ENCODE assay signal across 35 mouse cellular contexts in the genomic region with DNA sequence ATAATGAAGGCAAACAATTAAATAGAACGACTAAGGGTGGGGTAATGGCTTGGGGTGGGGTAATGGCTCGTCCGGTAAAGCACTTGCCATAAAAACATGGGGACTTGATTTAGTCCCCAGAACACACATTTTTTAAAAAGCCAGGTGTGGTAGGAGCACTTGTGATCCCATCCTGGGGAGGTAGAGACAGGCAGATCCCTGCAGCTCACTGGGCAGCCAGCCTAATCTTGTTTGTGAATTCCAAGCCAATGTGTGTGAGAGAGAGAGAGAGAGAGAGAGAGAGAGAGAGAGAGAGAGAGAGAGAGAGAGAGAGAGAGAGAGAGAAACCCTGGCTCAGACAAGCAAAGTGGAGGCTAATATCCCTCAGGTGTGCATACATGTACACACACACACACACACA. TPM values are rescaled to one million over a fixed set of nuclear protein-coding genes. Genes with fewer than 3 reads are reported as not detected.
DNase-seq lines count a peak whose midpoint lies in the region; ATAC-seq and TF ChIP-seq lines count a peak whose summit lies in the region.
"Had no signal": no experiment of that assay in that cellular context is flagged by ENCODE, and none has a peak within 500 bp of the region (broad histone marks: within the 10 kb centered on the region; RNA-seq: fewer than 3 reads in every experiment).

No protein-coding gene starts in this region.

- intact Hi-C loops in heart, postnatal 10 days (cut with DNase I), result no loop called here

- no peaks in the 10 kb centered on the region for H3K36me3 ChIP-seq in heart, embryonic 12.5 days
- H3K36me3 ChIP-seq: embryonic facial prominence, embryonic 15.5 days; G1E; limb, embryonic 10.5 days; liver, embryonic 15.5 days; midbrain, embryonic 15.5 days; neural tube, embryonic 13.5 days had no signal

- no peak for DNase-seq in heart, postnatal 10 days
- peak; percentile 75 for DNase-seq in brain, adult 2 months (ENCODE audit: low read depth, low spot score)
- DNase-seq in cerebellum, adult 2 months, result peak; percentile 49 to 66
- peak; percentile 33 to 69 for DNase-seq in cerebellum, postnatal 25 days
- no peak for DNase-seq in adrenal gland, adult 2 months
- no peak for DNase-seq in lung, adult 18-20 months
- DNase-seq: B cell, adult 2 months; gastrocnemius, postnatal 14 days; heart, adult 2 months; kidney, postnatal 25 days; liver; lung, postnatal 4 days; right cerebral cortex, postnatal 4 days; thymus, postnatal 14 days had no signal

- H3K4me3 ChIP-seq in heart, embryonic 12.5 days, result no peak overlapping the region
- no peak overlapping the region for H3K4me3 ChIP-seq in cerebellum, adult 2 months (replicated peaks; ENCODE audit: insufficient read depth, low read depth, low read length)
- H3K4me3 ChIP-seq: embryonic facial prominence, embryonic 15.5 days; heart, adult 2 months; layer of hippocampus, adult 2 months; limb, embryonic 10.5 days; liver, embryonic 15.5 days; midbrain, embryonic 15.5 days; myocyte; neural tube, embryonic 13.5 days had no signal

- 73% methylated on average over 3 of the region's 3 CpGs for WGBS in heart, embryonic 12.5 days
- 66% methylated on average over 3 of the region's 3 CpGs for WGBS in cerebellum, adult 2 months

- H3K9me3 ChIP-seq in heart, embryonic 12.5 days (replicated peaks), result no peaks in the 10 kb centered on the region
- H3K9me3 ChIP-seq: embryonic facial prominence, embryonic 15.5 days; G1E; limb, embryonic 10.5 days; liver, embryonic 15.5 days; midbrain, embryonic 15.5 days; neural tube, embryonic 13.5 days had no signal

- H3K4me1 ChIP-seq in heart, embryonic 12.5 days (replicated peaks), result peaks cover 24% of the 10 kb centered on the region
- H3K4me1 ChIP-seq in cerebellum, adult 2 months (ENCODE audit: control insufficient read depth, insufficient read depth, low read length), result peaks cover 10% of the 10 kb centered on the region
- H3K4me1 ChIP-seq: embryonic facial prominence, embryonic 15.5 days; limb, embryonic 10.5 days; midbrain, embryonic 15.5 days; neural tube, embryonic 13.5 days had no signal

- no peak overlapping the region for H3K4me2 ChIP-seq in heart, embryonic 12.5 days
- H3K4me2 ChIP-seq: embryonic facial prominence, embryonic 15.5 days; liver, embryonic 15.5 days; midbrain, embryonic 15.5 days; neural tube, embryonic 13.5 days had no signal

- no peak overlapping the region for H3K27ac ChIP-seq in heart, embryonic 12.5 days (ENCODE audit: poor library complexity, severe bottlenecking)
- no peak overlapping the region for H3K27ac ChIP-seq in cerebellum, adult 2 months (ENCODE audit: insufficient read depth, low read length)
- H3K27ac ChIP-seq: embryonic facial prominence, embryonic 15.5 days; hindbrain, postnatal 0 days; layer of hippocampus, adult 2 months; limb, embryonic 10.5 days; liver, embryonic 15.5 days; midbrain, embryonic 15.5 days; neural tube, embryonic 13.5 days had no signal

- 0 out of 2 replicates have a peak overlapping the region, but pooled peaks have one; percentile 13 for H3K9ac ChIP-seq in heart, embryonic 12.5 days
- H3K9ac ChIP-seq: embryonic facial prominence, embryonic 15.5 days; liver, embryonic 15.5 days; midbrain, embryonic 15.5 days; neural tube, embryonic 13.5 days had no signal

- TF ChIP-seq CTCF in cerebellum, adult 2 months (IDR thresholded peaks at IDR 0.05; ENCODE audit: borderline replicate concordance, insufficient read depth, low read depth, low read length), result no peak

- ATAC-seq in heart, embryonic 12.5 days (ENCODE audit: insufficient number of reproducible peaks, low FRiP score), result no peak
- ATAC-seq: forebrain, embryonic 14.5 days; hindbrain, postnatal 0 days; intestine, embryonic 16.5 days; midbrain, embryonic 15.5 days had no signal

- H3K27me3 ChIP-seq in heart, embryonic 12.5 days (replicated peaks), result no peaks in the 10 kb centered on the region
- no peaks in the 10 kb centered on the region for H3K27me3 ChIP-seq in cerebellum, adult 2 months (ENCODE audit: control insufficient read depth, insufficient read depth, low read length)
- H3K27me3 ChIP-seq: CH12.LX; embryonic facial prominence, embryonic 15.5 days; liver, embryonic 15.5 days; midbrain, embryonic 15.5 days; neural tube, embryonic 13.5 days had no signal

- TF ChIP-seq POLR2A in cerebellum, adult 2 months (IDR thresholded peaks at IDR 0.05; ENCODE audit: borderline replicate concordance, insufficient read depth, low read length), result no peak

RNA-seq across cellular contexts. Expression of a gene that starts 9.8 kb away (rescaled TPM):
- polyA plus RNA-seq in heart, embryonic 12.5 days (2016; fragmentation: Nextera tagmentation; extraction: Ambion mirVana), result 0.59 and 0.73 TPM in 2 replicates
- 1 to 10 TPM; 1.8 to 3.2 TPM for total RNA-seq in heart, postnatal 10 days (2021)
- 9.5 and 9.7 TPM in 2 replicates for polyA plus RNA-seq in cerebellum, adult 2 months (2012; rRNA removed)
- total RNA-seq in adrenal gland, adult 2 months (2021), result under 1 TPM; 0.31 to 0.46 TPM
- 0.11 and 0.16 TPM in 2 replicates for polyA plus RNA-seq in adrenal gland, adult 2 months (2012; rRNA removed)
- total RNA-seq: CH12.LX; common myeloid progenitor, adult 5-6 weeks; hematopoietic stem cell, adult 5-6 weeks; megakaryocyte-erythroid progenitor cell, adult 5-6 weeks had no signal
- polyA plus RNA-seq: G1E; kidney, embryonic 14.5 days; limb, embryonic 10.5 days; liver, embryonic 15.5 days had no signal

RNA-seq across cellular contexts. Expression of a gene that starts 53.6 kb away (rescaled TPM):
- polyA plus RNA-seq in heart, embryonic 12.5 days (2016; fragmentation: Nextera tagmentation; extraction: Ambion mirVana), result not detected in 2 replicates
- not detected for total RNA-seq in heart, postnatal 10 days (2021)
- polyA plus RNA-seq in cerebellum, adult 2 months (2012; rRNA removed), result 0.07 and 0.08 TPM in 2 replicates
- total RNA-seq in adrenal gland, adult 2 months (2021), result under 1 TPM in 1 of 2 experiments, not detected in 1; 0.09 TPM
- 0.10 and 0.18 TPM in 2 replicates for polyA plus RNA-seq in adrenal gland, adult 2 months (2012; rRNA removed)
- total RNA-seq: adrenal gland, postnatal 14 days; CH12.LX; common myeloid progenitor, adult 5-6 weeks; gastrocnemius, postnatal 14 days; heart, adult 2 months; hematopoietic stem cell, adult 5-6 weeks; layer of hippocampus, adult 2 months; layer of hippocampus, postnatal 25 days; megakaryocyte-erythroid progenitor cell, adult 5-6 weeks had no signal
- polyA plus RNA-seq: forebrain, embryonic 14.5 days; G1E; heart, adult 2 months; intestine, embryonic 16.5 days; kidney, embryonic 14.5 days; liver, embryonic 15.5 days; lung, embryonic 16.5 days; myocyte; stomach, embryonic 14.5 days had no signal

Comparison
In these comparisons a context has a peak if more than half of its experiments do, and no peak if none do; other contexts are left out.
1. DNase-seq: peak in brain, adult 2 months (single experiment), cerebellum, adult 2 months (2 of 2) and cerebellum, postnatal 25 days (2 of 2); none in heart, postnatal 10 days (0 of 2), adrenal gland, adult 2 months (single experiment) and lung, adult 18-20 months (0 of 2).